Mouse (Mus musculus) forebrain, embryonic 11.5 days (tissue): ENCODE results near the gene Slc5a10. TPM values are rescaled to one million over a fixed set of nuclear protein-coding genes. Genes with fewer than 3 reads are reported as not detected.
A peak's percentile ranks its signal among the peaks of the same experiment; 100 is the strongest.

Experiments
- ATAC-seq: fragments of 200-750 bp; cut with Nextera tagmentation; replicated peaks from 2 replicates; pipeline ENCODE4 v1.8.0; 2017; ENCODE audit warnings: moderate TSS enrichment; ENCODE audit not compliant: low FRiP score
- DNase-seq: peaks from one replicate; pipeline ENCODE4 v3.0.0-alpha.2; 2017; ENCODE audit warnings: low spot score
- H3K27ac ChIP-seq: fragments of 300-500 bp; sonication (generic); 2 replicates; pipeline ENCODE4 v1.5.1; 2014; ENCODE audit warnings: low read depth, low read length
- H3K27me3 ChIP-seq: fragments of 300-500 bp; sonication (generic); 2 replicates; pipeline ENCODE4 v1.6.1; 2014; ENCODE audit warnings: mild to moderate bottlenecking, low read length, mixed read lengths; ENCODE audit not compliant: control insufficient read depth, insufficient read depth
- H3K36me3 ChIP-seq: fragments of 300-500 bp; sonication (generic); 2 replicates; pipeline ENCODE4 v1.6.1; 2014; ENCODE audit warnings: mild to moderate bottlenecking, low read length, moderate library complexity, mixed read lengths; ENCODE audit not compliant: control insufficient read depth, insufficient read depth
- H3K4me1 ChIP-seq: fragments of 300-500 bp; sonication (generic); replicated peaks from 2 replicates; pipeline ENCODE4 v1.6.1; 2014; ENCODE audit warnings: low read length, mixed read lengths; ENCODE audit not compliant: control insufficient read depth, insufficient read depth
- H3K4me2 ChIP-seq: fragments of 300-500 bp; sonication (generic); 2 replicates; pipeline ENCODE4 v1.6.1; 2014; ENCODE audit warnings: low read depth, mild to moderate bottlenecking, low read length, moderate library complexity, mixed read lengths; ENCODE audit not compliant: severe bottlenecking
- H3K4me3 ChIP-seq: fragments of 300-500 bp; sonication (generic); 2 replicates; pipeline ENCODE4 v1.5.1; 2014; ENCODE audit warnings: low read depth, low read length
- H3K9ac ChIP-seq: fragments of 300-500 bp; sonication (generic); 2 replicates; pipeline ENCODE4 v1.6.1; 2014; ENCODE audit warnings: low read length
- H3K9me3 ChIP-seq: fragments of 300-500 bp; sonication (generic); 2 replicates; pipeline ENCODE4 v1.6.1; 2016; ENCODE audit warnings: low read length, mixed read lengths; ENCODE audit not compliant: control insufficient read depth
- WGBS: fragments of 180-500 bp; shearing (Covaris S2); extraction: QIAGEN DNeasy Blood & Tissue Kit; methylation state at CpG from one replicate; pipeline ENCODE4 v1.1.7; 2014; 5-methylcytosine and 5-hydroxymethylcytosine counted together
- polyA plus RNA-seq: library from polyadenylated mRNA; unstranded; fragments of >200 nt; fragmentation: Nextera tagmentation; extraction: Ambion mirVana; gene quantifications from 2 replicates; pipeline ENCODE4 v1.2.1, GENCODE M21; 2014

The Slc5a10 gene
- polyA plus RNA-seq, 1 experiment from 2014 or later: not detected

DNA sequence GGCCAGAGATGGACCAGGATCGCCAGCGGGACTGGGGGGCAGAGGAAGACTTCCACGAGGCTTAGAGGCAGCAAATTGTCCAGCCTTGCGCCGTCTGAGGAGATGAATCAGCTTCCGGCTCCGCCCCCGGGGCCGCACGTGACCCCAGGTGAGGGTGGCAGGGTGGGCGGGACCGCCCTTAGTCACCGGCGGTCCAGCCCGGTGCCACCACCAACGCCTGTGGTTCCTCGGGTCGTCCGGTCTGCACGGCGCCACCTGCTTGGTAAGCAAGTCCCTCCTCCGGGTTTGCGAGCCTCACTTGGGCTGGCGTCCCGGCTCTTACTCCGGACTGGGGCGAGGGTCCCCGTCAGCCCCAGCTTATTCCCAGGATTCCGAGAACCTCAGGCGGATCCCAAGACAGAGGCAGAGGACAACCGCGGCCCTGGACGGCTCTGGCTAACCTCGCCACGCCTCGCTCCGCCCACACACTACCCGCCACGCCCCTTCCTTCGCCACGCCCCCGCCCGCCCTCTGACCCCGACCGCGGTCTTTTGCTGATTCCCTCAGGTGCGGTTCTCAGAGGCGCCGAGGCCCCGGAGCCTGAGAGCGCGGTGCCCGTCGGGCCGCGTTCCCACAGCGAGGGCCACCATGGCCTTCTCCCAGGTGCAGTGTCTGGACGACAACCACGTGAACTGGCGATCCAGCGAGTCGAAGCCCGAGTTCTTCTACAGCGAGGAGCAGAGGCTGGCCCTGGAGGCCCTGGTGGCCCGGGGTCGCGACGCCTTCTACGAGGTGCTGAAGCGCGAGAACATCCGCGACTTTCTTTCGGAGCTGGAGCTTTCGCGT is 36.5 kb downstream of the Slc5a10 start, which contains the start of gene Fam83g:
Gene Fam83g (plus strand): TSS at position 185 of the 825 bp plus-strand sequence.
- Histone ChIP-seq H3K9ac (no peak within 1 kb of the TSS), H3K27ac (no peak within 1 kb of the TSS), H3K4me1 (0 out of 2 replicates have a peak, but pooled peaks cover 5% of the 10 kb centered on the region), H3K9me3 (no peaks in the 10 kb centered on the region), H3K27me3 (peaks cover 24% of the 10 kb centered on the region), H3K4me3 (peak within 1 kb of the TSS; percentile 35), H3K4me2 (peak within 1 kb of the TSS; percentile 54), H3K36me3 (no peaks in the 10 kb centered on the region)
- ATAC-seq (peak; percentile 71), DNase-seq (peak; percentile 86)
- under 1% methylated on average over 72 of the region's 76 CpGs for WGBS

DNA sequence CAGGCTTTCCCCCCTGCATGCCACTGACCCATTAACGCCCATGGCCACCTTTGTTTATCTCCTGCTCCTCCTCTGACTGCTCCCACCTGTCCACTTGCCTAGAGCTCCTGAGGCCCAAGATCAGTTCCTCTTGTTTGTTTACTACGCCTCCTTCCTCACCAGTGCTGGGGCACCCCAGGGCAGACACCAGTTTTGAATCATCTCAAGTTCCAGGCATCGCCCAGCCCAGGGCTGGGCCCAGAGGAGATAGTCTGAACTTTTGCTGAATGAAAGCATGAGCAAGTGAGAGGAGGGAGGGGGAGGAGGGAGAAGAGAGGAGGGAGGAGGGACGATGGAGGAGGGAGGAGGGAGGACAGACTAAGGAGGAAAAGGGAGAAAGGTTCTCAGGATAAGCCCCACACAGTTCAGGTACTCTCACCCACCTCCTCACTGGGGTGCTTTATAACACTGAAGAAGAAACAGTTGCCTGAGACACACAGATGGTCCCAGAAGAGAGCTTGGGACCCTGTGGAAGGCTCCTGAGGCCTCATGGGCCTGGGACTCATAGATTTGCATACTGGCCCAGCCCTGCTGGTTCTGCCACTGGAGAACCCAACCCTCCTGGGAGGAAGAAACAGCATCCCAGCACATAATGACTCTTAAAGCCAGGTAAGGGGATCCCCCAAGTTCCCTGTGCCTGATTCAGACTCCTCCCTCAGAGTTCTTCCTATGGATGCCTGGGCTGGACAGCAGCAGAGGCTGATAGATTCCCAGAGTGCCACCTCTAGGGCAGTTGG is 41.3 kb downstream of the Slc5a10 start:
- H3K9ac ChIP-seq: no peak overlapping the region
- no peaks in the 10 kb centered on the region for H3K36me3 ChIP-seq
- no peak for DNase-seq
- H3K4me1 ChIP-seq: peaks cover 12% of the 10 kb centered on the region; the same call in 1 of the 2 replicates
- no peak for ATAC-seq
- no peaks in the 10 kb centered on the region for H3K9me3 ChIP-seq
- H3K4me3 ChIP-seq: no peak overlapping the region
- H3K27me3 ChIP-seq: peaks cover 13% of the 10 kb centered on the region
- WGBS: 70% methylated on average over 4 of the region's 4 CpGs
- no peak overlapping the region for H3K27ac ChIP-seq
- H3K4me2 ChIP-seq: no peak overlapping the region

DNA sequence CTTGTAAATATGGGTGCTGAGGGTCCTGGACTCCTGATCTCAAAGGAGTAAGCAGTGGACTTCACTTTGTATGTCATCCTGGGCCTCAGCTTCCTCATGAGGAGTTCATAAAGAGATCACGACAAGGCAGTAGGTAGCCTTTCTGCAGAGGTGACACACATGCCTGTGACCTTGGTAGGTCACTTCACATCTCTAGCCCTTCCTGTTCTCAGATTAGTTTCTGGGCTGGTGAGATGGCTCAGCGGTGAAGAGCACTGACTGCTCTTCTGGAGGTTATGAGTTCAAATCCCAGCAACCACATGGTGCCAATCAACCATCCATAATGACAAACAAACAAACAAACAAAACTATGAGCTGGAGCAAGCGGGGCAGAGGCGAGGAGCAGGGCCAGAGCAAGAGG is 42.9 kb downstream of the Slc5a10 start:
- H3K4me2 ChIP-seq: no peak overlapping the region
- no peaks in the 10 kb centered on the region for H3K36me3 ChIP-seq
- H3K27me3 ChIP-seq: no peaks in the 10 kb centered on the region
- no peak overlapping the region for H3K4me3 ChIP-seq
- peaks cover 9% of the 10 kb centered on the region; the same call in 1 of the 2 replicates for H3K4me1 ChIP-seq
- DNase-seq: no peak
- no peak overlapping the region for H3K9ac ChIP-seq
- ATAC-seq: no peak
- no peaks in the 10 kb centered on the region for H3K9me3 ChIP-seq
- no peak overlapping the region for H3K27ac ChIP-seq
- WGBS: 86% methylated on average over 4 of the region's 4 CpGs

- no peak for DNase-seq
- no peak overlapping the region for H3K27ac ChIP-seq
- no peak overlapping the region for H3K4me2 ChIP-seq
- H3K36me3 ChIP-seq: no peaks in the 10 kb centered on the region
- H3K4me3 ChIP-seq: no peak overlapping the region
- no peaks in the 10 kb centered on the region for H3K27me3 ChIP-seq
- no peak for ATAC-seq
- H3K9ac ChIP-seq: no peak overlapping the region
- WGBS: 74% methylated on average over 7 of the region's 7 CpGs
- H3K4me1 ChIP-seq: peaks cover 9% of the 10 kb centered on the region; the same call in 1 of the 2 replicates
- H3K9me3 ChIP-seq: no peaks in the 10 kb centered on the region
Measured at GRCm38 (mm10) chr11:61676216-61676854, 44.3 kb downstream of the Slc5a10 start.

- DNase-seq: no peak
- WGBS: 55% methylated on average over 2 of the region's 2 CpGs
- ATAC-seq: no peak
- no peak overlapping the region for H3K4me2 ChIP-seq
- H3K27me3 ChIP-seq: no peaks in the 10 kb centered on the region
- peaks cover 9% of the 10 kb centered on the region; the same call in 1 of the 2 replicates for H3K4me1 ChIP-seq
- no peaks in the 10 kb centered on the region for H3K36me3 ChIP-seq
- H3K9me3 ChIP-seq: no peaks in the 10 kb centered on the region
- no peak overlapping the region for H3K4me3 ChIP-seq
- no peak overlapping the region for H3K27ac ChIP-seq
- no peak overlapping the region for H3K9ac ChIP-seq
Measured at GRCm38 (mm10) chr11:61675332-61675731, 45.3 kb downstream of the Slc5a10 start.

DNA sequence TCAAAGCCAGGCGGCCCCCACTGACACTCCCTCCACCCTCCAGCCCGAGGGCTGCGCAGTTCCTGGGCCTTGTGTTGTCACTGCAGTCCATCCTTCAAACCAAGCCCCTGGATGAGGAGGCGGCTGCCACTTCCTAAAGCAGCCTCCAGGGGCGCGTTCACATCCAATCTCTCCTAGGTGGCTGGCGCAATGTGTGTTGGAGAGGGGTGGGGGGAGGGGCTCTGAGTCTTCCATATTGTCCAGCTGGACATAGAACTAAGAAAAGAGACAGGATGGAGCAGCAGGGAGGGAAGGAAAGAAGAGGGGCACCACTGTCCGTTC is 45.8 kb downstream of the Slc5a10 start:
- H3K27me3 ChIP-seq: no peaks in the 10 kb centered on the region
- ATAC-seq (peak; percentile 90), DNase-seq (peak; percentile 91)
- no peak overlapping the region for H3K4me3 ChIP-seq
- H3K9ac ChIP-seq: no peak overlapping the region
- no peaks in the 10 kb centered on the region for H3K9me3 ChIP-seq
- peaks cover 9% of the 10 kb centered on the region; the same call in 1 of the 2 replicates for H3K4me1 ChIP-seq
- H3K36me3 ChIP-seq: no peaks in the 10 kb centered on the region
- H3K27ac ChIP-seq: no peak overlapping the region
- peak overlapping the region; percentile 2; the same call in 1 of the 2 replicates for H3K4me2 ChIP-seq
- 1% methylated on average over 8 of the region's 8 CpGs for WGBS

GRCm38 (mm10) chr11:61674151-61674838 is 46.3 kb downstream of the Slc5a10 start:
- peak; percentile 81 for ATAC-seq
- H3K27me3 ChIP-seq: no peaks in the 10 kb centered on the region
- no peak overlapping the region for H3K4me2 ChIP-seq
- no peak for DNase-seq
- 25% methylated on average over 17 of the region's 19 CpGs for WGBS
- no peak overlapping the region for H3K27ac ChIP-seq
- no peaks in the 10 kb centered on the region for H3K9me3 ChIP-seq
- peaks cover 9% of the 10 kb centered on the region; the same call in 1 of the 2 replicates for H3K4me1 ChIP-seq
- H3K9ac ChIP-seq: no peak overlapping the region
- H3K4me3 ChIP-seq: no peak overlapping the region
- no peaks in the 10 kb centered on the region for H3K36me3 ChIP-seq

- 31% methylated on average over 8 of the region's 8 CpGs for WGBS
Measured at GRCm38 (mm10) chr11:61673686-61674085, 46.9 kb downstream of the Slc5a10 start.

More at GRCm38 (mm10) chr11:61673686-61674085, 46.9 kb downstream of the Slc5a10 start:
- Histone ChIP-seq H3K4me2 (no peak overlapping the region), H3K9me3 (no peaks in the 10 kb centered on the region), H3K4me1 (peaks cover 9% of the 10 kb centered on the region; the same call in 1 of the 2 replicates), H3K27me3 (no peaks in the 10 kb centered on the region), H3K9ac (no peak overlapping the region), H3K4me3 (no peak overlapping the region), H3K36me3 (no peaks in the 10 kb centered on the region), H3K27ac (no peak overlapping the region)
- peak; percentile 67 for DNase-seq
- ATAC-seq: no peak
